Mouse (Mus musculus) G1E (cell line): ENCODE measurements around the gene Emc9.

Source experiments
- CTCF ChIP-seq: IDR thresholded peaks from 2 replicates; pipeline ENCODE4 v1.5.1; 2012; ENCODE audit warnings: low read depth, low read length, inconsistent platforms, mixed read lengths
- GATA1 ChIP-seq: IDR thresholded peaks from 2 replicates; pipeline ENCODE4 v1.6.1; 2012; ENCODE audit warnings: borderline replicate concordance, low read length, inconsistent platforms, mixed read lengths
- POLR2AphosphoS5 ChIP-seq: IDR thresholded peaks from 2 replicates; pipeline ENCODE4 v1.6.1; 2012; ENCODE audit warnings: low read depth, low read length, inconsistent platforms; ENCODE audit not compliant: insufficient replicate concordance
- TAL1 ChIP-seq: conservative IDR thresholded peaks from 2 replicates; pipeline ENCODE4 v1.6.1; 2012; ENCODE audit warnings: low read depth, low read length, inconsistent platforms, mixed read lengths

DNA sequence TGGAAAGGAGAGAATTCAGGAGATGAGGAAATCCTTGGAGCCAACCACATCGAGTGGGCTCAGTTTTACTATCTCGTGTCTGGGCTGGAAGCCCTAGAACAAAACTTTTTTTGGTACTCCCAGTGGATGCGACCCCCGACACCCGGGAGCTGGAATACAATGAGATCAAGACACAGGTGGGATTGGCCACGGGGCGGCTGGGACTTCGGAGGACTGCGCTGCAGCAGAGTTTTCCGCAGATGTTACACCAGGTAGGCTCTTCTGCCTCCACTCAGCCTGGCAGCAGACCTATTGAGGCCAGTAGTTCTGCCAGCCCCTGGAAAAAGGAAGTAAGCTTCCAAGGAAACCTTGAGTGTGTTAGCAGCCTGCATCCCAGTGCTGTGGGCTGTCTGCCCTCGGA lies 21.9 kb downstream of the Emc9 start:
- no peak for TF ChIP-seq CTCF
- no peak for TF ChIP-seq GATA1
- TF ChIP-seq TAL1, result no peak
- TF ChIP-seq POLR2AphosphoS5, result no peak
